Mouse (Mus musculus) brain, embryonic 14.5 days (tissue): ENCODE results near the gene Flt4.

ENCODE experiments used
- CTCF ChIP-seq: fragments of 200-500 bp; IDR thresholded peaks from 2 replicates; pipeline ENCODE4 v1.5.1; 2012; ENCODE audit warnings: inconsistent platforms, mild to moderate bottlenecking, moderate library complexity, borderline replicate concordance; ENCODE audit not compliant: insufficient read depth, insufficient read length; ENCODE audit errors: extremely low read depth
- POLR2A ChIP-seq: fragments of 200-500 bp; IDR thresholded peaks from 2 replicates; pipeline ENCODE4 v1.6.1; 2012; ENCODE audit warnings: mild to moderate bottlenecking, inconsistent platforms, borderline replicate concordance; ENCODE audit not compliant: poor library complexity, insufficient read depth, insufficient read length, severe bottlenecking; ENCODE audit errors: extremely low read depth

DNA sequence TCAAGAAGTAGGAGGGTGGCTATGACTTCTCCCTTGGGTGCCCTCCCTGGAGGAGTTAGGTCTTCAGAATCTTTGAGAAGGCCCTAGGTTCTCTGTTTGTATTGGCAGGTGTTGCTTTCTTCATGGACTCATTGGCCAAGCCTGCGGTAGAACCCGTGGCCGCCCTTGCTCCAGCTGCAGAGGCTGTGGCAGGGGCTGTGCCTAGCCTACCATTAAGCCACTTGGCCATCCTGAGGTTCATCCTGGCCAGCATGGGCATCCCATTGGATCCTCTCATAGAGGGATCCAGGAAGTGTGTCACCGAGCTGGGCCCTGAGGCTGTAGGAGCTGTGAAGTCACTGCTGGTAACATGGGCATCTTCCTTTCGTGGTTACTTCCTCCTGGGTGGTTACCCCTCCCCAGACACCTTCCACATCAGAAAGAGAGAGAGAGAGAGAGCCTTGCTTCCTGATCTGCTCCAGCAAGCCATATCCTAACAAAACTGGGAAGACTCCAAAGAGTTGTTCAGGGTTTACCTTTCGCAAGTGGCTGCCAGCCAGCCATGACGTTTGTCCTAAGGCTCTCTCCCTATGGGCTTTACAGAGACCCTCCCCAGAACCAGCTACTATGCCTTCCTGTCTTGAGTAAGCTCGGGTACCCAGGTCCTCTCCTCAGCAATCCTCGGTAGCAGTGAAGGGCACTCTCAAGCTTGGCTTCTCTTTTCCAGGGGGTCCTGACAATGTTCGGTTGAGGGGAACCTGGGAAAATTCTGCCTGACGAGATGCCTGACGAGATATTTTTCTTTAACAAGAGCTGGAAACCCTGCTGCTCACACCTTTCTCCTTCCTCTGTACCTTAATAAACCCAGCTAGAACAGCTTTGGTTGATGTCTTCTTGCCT lies 55.4 kb downstream of the Flt4 start:
- TF ChIP-seq CTCF (no peak), POLR2A (no peak)
